Mouse (Mus musculus): ENCODE results near the gene Epdr1. TPM values are rescaled to one million over a fixed set of nuclear protein-coding genes. Genes with fewer than 3 reads are reported as not detected.

Gene Epdr1
- total RNA-seq (2021) = 100 to 1,000 TPM; 113 to 122 TPM
- long read RNA-seq, transcript Epdr1-201 (3 exons, 2,363 nt) = major isoform, 315 of 333 reads
- long read RNA-seq, partial matches to known transcripts = 1 of 333 reads
- long read RNA-seq, other reads (novel, unspliced or antisense) = 15 of 333 reads

- peak; percentile 68 to 85 for DNase-seq (ENCODE audit: low spot score in 2 of 2)
These were observed at the start of gene Epdr1 for GRCm38 (mm10) chr13:19619216-19619927. Epdr1 (minus strand) TSS chr13:19619927.

DNA sequence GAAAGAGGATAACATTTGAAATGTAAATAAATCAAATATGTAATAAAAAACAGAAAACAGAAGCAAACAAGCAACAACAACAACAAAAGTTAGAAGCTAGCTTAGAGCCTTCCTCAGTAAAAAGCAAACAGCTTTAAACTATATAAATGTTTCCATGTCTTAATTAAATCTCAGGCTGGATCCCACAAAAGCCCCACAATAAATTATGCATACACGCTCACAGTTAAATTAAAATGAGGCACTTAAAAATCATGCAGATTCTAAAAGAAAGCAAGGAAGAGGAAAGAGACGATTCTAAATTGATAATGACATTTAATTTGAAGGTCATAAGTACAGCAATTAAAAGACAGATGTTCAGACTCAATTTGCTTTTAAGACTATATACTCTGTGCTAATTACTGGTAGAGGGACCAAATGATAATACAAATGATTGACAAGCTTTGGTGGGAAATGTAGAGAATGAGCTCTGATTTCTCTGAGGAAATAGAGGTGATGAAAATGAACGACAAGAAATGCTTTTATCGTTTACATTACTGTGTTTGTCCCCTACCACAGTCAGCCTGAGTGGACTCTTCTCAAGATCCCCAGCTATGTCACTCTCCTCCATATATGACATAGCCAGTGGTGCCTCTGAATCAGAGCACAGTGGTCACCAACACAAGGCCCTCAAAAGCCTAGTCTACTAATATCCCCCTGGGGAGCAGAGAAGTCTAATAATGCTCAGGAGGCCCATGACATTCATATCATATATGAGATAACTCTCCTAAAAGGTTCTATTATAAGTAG lies 48.8 kb upstream of the Epdr1 start:
- no peak for DNase-seq (ENCODE audit: low spot score in 2 of 2)

DNA sequence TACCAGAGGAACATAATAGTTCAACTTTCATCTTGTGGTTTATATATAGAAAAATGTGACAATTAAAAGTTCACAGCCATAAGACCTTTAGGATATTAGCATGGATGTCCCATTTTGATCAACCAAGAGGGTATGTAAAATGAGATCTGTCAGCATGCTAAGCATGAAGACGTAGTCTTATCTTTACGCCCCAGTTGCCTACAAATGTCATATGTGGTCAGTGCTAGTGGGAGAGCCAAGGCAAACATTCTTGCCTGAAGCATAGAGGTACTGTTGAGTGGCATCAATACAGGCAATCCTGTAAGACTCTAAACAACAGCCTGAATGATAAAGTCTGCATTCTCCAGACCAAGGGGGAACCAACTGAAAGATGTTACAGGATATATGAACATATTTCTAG lies 32.7 kb upstream of the Epdr1 start:
- DNase-seq (ENCODE audit: low spot score in 2 of 2) = no peak

GRCm38 (mm10) chr13:19649824-19650223 lies 30.1 kb upstream of the Epdr1 start:
- DNase-seq (ENCODE audit: low spot score in 2 of 2) = no peak

- peak in 1 of 2 experiments; percentile 23 for DNase-seq (ENCODE audit: low spot score in 2 of 2)
These were observed 24.5 kb upstream of the Epdr1 start for GRCm38 (mm10) chr13:19644225-19644624.

DNA sequence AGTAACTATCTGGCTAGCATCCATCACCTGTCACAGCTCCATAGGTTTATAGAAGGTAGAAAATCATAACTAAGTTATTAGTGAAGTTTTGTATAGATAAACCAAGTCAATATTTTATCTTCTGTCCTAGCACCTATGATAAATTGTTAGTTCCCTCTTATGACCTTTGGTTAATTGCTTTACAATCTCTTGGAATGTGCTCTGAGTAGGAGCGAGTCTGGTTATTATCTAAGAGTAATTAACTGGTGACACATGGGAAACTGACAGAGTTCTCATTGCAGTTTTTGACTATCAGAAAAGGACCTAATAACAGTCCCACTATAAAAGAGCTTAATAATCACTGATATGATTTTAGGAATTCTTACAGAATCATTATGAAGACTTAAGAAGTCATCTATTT lies 23.8 kb upstream of the Epdr1 start:
- DNase-seq (ENCODE audit: low spot score in 2 of 2) = no peak

DNA sequence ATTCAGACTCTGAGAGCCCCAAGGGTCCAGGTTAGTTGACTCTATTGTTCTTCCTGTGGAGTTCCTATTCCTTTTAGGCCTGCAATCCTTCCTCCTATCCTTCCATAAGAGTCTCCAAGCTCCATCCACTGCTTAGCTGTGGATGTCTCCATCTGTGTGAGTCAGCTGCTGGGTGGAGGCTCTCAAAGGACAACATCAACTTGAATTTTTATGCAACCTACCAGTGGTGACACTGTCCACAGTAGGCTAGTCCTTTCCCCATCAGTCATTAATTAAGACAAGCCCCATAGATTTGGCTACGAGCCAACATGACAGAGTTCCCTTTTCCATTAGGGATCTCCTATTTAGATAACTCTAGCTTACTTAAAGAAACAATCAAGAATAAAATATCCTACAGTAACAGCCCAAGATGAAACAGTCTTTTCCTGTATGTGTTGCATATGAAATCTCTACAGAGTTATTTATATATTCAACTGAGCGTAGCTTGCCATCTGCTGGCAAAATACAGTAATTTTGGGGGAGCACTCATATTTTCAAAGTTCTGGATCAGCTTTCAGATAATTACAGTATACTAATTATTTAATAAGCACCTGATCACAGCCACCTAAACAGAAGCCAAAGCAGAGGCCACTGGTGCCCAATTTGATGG lies 20.6 kb upstream of the Epdr1 start:
- peak in 1 of 2 experiments; percentile 53 for DNase-seq (ENCODE audit: low spot score in 2 of 2)

GRCm38 (mm10) chr13:19636131-19636530 lies 16.4 kb upstream of the Epdr1 start:
- DNase-seq (ENCODE audit: low spot score in 2 of 2) = no peak

- DNase-seq (ENCODE audit: low spot score in 2 of 2) = no peak
These were observed 11.3 kb upstream of the Epdr1 start for GRCm38 (mm10) chr13:19630768-19631709.

DNA sequence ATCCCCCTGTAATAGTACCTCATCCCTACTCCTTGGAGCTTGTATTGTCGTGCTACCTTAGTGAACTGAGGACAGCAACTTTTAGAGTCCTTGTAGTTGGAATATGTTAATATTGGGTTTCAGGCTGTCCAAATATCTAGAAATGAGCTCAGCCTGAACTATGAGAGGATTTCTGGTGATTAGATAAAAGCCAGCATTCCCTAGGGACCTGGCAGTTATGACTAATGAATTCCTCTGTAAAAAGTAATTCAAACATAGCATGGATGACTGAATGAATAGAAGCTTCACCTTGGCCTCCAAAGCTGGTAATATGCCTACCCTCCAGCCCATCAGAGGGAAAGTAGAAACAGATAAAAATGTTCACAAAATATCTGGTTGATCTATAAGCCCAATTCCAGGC lies 6.7 kb upstream of the Epdr1 start:
- DNase-seq (ENCODE audit: low spot score in 2 of 2) = no peak

DNA sequence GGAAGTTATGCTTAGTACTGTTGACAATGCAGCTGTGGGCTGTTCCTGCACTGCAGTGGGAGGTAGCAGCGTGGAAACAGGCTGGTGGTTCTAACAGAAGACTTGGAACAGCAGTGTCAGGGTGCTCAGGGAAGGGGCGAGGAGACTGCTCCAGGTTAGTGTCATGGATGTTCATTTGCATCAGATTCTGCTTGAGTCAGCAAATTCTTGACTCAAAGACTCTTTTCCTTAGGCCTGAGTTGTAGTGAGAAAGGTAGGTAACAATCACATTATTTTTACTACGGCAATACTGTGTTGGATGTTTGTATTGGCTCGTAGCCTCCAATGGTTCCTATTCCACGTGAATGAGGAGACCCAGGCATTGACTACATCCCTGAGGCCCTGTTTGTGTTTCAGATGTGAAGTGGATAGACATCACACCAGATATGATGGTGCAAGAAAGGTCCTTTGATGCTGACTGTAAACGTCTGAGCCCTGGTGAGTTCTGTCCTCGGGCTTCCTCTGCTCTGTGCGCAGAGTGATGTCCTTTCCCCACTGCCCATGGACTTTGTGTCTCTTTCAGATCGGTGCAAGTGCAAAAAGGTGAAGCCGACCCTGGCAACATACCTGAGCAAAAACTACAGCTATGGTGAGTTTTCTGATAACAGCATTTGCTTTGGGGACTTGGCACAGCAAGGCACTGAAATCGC lies 5.0 kb upstream of the Epdr1 start:
- DNase-seq (ENCODE audit: low spot score in 2 of 2) = no peak

- DNase-seq (ENCODE audit: low spot score in 2 of 2) = no peak
These were observed 3.6 kb upstream of the Epdr1 start for GRCm38 (mm10) chr13:19623228-19623905.

DNA sequence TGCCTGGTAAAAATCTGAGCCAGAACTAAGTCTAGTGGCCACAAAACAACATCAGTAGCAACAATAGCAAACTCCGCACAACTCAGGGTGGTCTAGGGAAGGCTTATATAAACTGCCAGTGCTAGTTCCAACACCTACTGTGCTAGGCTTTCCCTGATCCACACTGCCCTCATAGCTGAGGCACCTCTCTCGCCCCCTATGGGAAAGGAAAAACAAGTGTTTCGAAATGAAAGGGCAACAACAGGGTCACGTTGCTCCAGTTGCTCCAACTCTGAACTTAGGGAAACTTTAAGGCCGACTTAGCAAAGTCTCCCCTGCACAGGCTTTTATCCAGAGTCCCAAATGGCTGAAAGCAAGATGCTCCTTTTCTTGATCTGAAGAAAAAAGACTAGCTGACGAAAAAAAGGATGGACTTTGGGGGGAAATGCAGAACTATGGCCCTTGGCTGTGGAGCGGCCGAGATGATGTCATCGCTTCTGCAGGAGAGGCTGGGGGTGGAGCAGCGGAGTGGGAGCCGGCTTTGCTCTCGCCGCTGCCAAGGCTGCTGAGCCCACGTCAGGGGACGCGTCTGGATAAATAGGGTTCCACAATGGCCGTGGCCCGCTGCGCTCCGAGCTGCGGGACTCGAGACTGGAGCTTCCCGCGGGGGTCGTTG lies 3.0 kb upstream of the Epdr1 start, which contains the start of gene Sfrp4:
Gene Sfrp4, plus strand, starts transcription at position 532 of the 655 bp plus-strand sequence.
- peak; percentile 36 to 57 for DNase-seq (ENCODE audit: low spot score in 2 of 2)

- peak in 1 of 2 experiments; percentile 35 for DNase-seq (ENCODE audit: low spot score in 2 of 2)
These were observed 899 bp downstream of the Epdr1 start for GRCm38 (mm10) chr13:19618841-19619215.

DNA sequence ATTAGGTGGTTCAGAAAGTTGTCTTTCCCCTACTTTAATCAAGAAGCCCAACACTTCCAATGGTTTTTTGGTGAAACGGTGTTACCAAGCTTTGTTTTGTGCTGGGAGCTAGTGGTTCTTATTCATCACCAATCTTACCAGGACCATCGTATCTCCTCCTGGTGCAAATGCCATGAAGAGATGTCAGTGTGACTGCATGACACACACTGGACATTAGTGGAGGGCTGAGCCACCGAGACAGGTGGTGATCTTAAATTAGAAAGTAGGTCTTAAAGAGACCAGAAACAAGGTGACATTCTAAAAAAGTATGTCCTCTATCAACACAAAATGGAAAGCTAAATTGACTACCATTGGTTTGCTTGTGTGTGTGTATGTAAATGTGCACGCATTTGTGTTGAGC lies 1.6 kb downstream of the Epdr1 start:
- no peak for DNase-seq (ENCODE audit: low spot score in 2 of 2)

GRCm38 (mm10) chr13:19614311-19614710 lies 5.4 kb downstream of the Epdr1 start:
- DNase-seq (ENCODE audit: low spot score in 2 of 2) = no peak

DNA sequence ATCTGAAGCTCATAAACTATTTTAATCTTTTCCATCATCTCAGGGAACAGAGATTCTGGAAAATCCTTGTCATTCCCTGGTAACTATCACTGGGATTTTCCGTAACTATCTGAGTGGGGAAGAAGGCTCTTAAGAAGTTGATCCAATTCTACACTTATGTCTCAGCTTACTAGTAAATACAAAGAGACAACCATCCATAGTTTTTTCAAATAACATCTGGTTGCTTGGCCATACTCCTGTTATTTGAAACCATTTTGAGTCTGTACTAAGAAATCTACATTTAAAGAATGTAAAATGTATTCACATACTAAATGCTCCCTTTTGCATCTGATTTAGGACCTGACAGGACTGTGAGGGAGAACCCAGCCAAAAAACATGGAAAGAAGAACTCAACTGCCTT lies 6.3 kb downstream of the Epdr1 start:
- DNase-seq (ENCODE audit: low spot score in 2 of 2) = no peak

GRCm38 (mm10) chr13:19612963-19613362 lies 6.8 kb downstream of the Epdr1 start:
- no peak for DNase-seq (ENCODE audit: low spot score in 2 of 2)

GRCm38 (mm10) chr13:19612348-19612747 lies 7.4 kb downstream of the Epdr1 start:
- DNase-seq (ENCODE audit: low spot score in 2 of 2) = peak in 1 of 2 experiments; percentile 53
